Mouse (Mus musculus): ENCODE measurements at regions not wholly inside any gene's neighbourhood (a gene's known extent, or its start where the extent isn't known, plus 50 kb on each side); places are given as distances from the start of the nearest gene placed in this dataset.

DNA sequence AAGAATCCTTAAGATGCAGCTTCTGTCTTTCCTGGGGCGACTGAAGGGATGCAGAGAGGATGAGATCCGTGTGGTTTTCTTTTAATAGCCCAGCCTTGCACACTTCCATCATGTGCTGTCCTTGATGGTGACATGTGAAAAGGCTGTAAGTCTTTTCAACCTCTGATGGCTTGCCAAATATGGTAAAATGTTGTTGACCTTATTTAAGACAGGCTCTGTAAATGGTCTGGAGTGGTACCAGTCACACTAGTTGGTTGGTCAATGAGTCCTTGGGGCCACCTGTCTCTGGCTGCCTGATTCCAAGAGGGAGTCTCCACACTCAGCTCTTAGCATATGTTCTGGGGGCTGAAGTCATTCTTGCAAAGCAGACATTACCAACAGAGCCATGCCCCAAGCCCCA lies 547.7 kb downstream of the Bnc2 start:
- Histone ChIP-seq H3K27me3 (ENCODE audit: control insufficient read depth, insufficient read depth, low read length) (no peaks in the 10 kb centered on the region), H3K36me3 (ENCODE audit: control insufficient read depth, insufficient read depth, low read length) (no peaks in the 10 kb centered on the region), H3K27ac (replicated peaks; ENCODE audit: insufficient read depth, low read depth, low read length) (no peak overlapping the region), H3K9ac (ENCODE audit: low read depth, low read length) (no peak overlapping the region), H3K4me1 (ENCODE audit: control insufficient read depth, insufficient read depth, low read length) (no peaks in the 10 kb centered on the region), H3K79me2 (ENCODE audit: control insufficient read depth, insufficient read depth, low read length) (no peaks in the 10 kb centered on the region), H3K4me3 (ENCODE audit: insufficient read depth, low read depth, low read length) (no peak overlapping the region)
- no peak for TF ChIP-seq POLR2A (IDR thresholded peaks at IDR 0.05; ENCODE audit: extremely low read depth, insufficient read depth, low read length)
- no peak for TF ChIP-seq CTCF (IDR thresholded peaks at IDR 0.05; ENCODE audit: low read depth, low read length)
- no peak for DNase-seq (ENCODE audit: extremely low read depth, low read depth, low spot score)
- WGBS: 75% methylated on average over 2 of the region's 2 CpGs

- DNase-seq (ENCODE audit: extremely low read depth, low read depth, low spot score): peak; percentile 36
- Histone ChIP-seq H3K4me3 (ENCODE audit: insufficient read depth, low read depth, low read length) (no peak overlapping the region), H3K9ac (ENCODE audit: low read depth, low read length) (no peak overlapping the region), H3K27ac (replicated peaks; ENCODE audit: insufficient read depth, low read depth, low read length) (no peak overlapping the region), H3K4me1 (ENCODE audit: control insufficient read depth, insufficient read depth, low read length) (no peaks in the 10 kb centered on the region), H3K79me2 (ENCODE audit: control insufficient read depth, insufficient read depth, low read length) (no peaks in the 10 kb centered on the region), H3K36me3 (ENCODE audit: control insufficient read depth, insufficient read depth, low read length) (no peaks in the 10 kb centered on the region), H3K27me3 (ENCODE audit: control insufficient read depth, insufficient read depth, low read length) (no peaks in the 10 kb centered on the region)
- TF ChIP-seq CTCF (IDR thresholded peaks at IDR 0.05; ENCODE audit: low read depth, low read length) (no peak), POLR2A (IDR thresholded peaks at IDR 0.05; ENCODE audit: extremely low read depth, insufficient read depth, low read length) (no peak)
- 29% methylated on average over 7 of the region's 7 CpGs for WGBS
Measured at GRCm38 (mm10) chr4:84130840-84131547, 544.1 kb downstream of the Bnc2 start.

GRCm38 (mm10) chr4:84135740-84136139 lies 539.3 kb downstream of the Bnc2 start:
- Histone ChIP-seq H3K79me2 (ENCODE audit: control insufficient read depth, insufficient read depth, low read length) (no peaks in the 10 kb centered on the region), H3K4me1 (ENCODE audit: control insufficient read depth, insufficient read depth, low read length) (no peaks in the 10 kb centered on the region), H3K4me3 (ENCODE audit: insufficient read depth, low read depth, low read length) (no peak overlapping the region), H3K9ac (ENCODE audit: low read depth, low read length) (no peak overlapping the region), H3K36me3 (ENCODE audit: control insufficient read depth, insufficient read depth, low read length) (no peaks in the 10 kb centered on the region), H3K27ac (replicated peaks; ENCODE audit: insufficient read depth, low read depth, low read length) (no peak overlapping the region), H3K27me3 (ENCODE audit: control insufficient read depth, insufficient read depth, low read length) (no peaks in the 10 kb centered on the region)
- TF ChIP-seq CTCF (IDR thresholded peaks at IDR 0.05; ENCODE audit: low read depth, low read length): no peak
- TF ChIP-seq POLR2A (IDR thresholded peaks at IDR 0.05; ENCODE audit: extremely low read depth, insufficient read depth, low read length): no peak
- no peak for DNase-seq (ENCODE audit: extremely low read depth, low read depth, low spot score)
- WGBS: 93% methylated on average over 10 of the region's 10 CpGs

GRCm38 (mm10) chr4:84137171-84137919 lies 537.7 kb downstream of the Bnc2 start:
- no peak for DNase-seq (ENCODE audit: extremely low read depth, low read depth, low spot score)
- H3K27me3 ChIP-seq (ENCODE audit: control insufficient read depth, insufficient read depth, low read length): no peaks in the 10 kb centered on the region
- no peaks in the 10 kb centered on the region for H3K4me1 ChIP-seq (ENCODE audit: control insufficient read depth, insufficient read depth, low read length)
- TF ChIP-seq POLR2A (IDR thresholded peaks at IDR 0.05; ENCODE audit: extremely low read depth, insufficient read depth, low read length) (no peak), CTCF (IDR thresholded peaks at IDR 0.05; ENCODE audit: low read depth, low read length) (no peak)
- no peak overlapping the region for H3K27ac ChIP-seq (replicated peaks; ENCODE audit: insufficient read depth, low read depth, low read length)
- H3K36me3 ChIP-seq (ENCODE audit: control insufficient read depth, insufficient read depth, low read length): no peaks in the 10 kb centered on the region
- H3K4me3 ChIP-seq (ENCODE audit: insufficient read depth, low read depth, low read length): no peak overlapping the region
- H3K9ac ChIP-seq (ENCODE audit: low read depth, low read length): no peak overlapping the region
- 89% methylated on average over 14 of the region's 14 CpGs for WGBS
- no peaks in the 10 kb centered on the region for H3K79me2 ChIP-seq (ENCODE audit: control insufficient read depth, insufficient read depth, low read length)

DNA sequence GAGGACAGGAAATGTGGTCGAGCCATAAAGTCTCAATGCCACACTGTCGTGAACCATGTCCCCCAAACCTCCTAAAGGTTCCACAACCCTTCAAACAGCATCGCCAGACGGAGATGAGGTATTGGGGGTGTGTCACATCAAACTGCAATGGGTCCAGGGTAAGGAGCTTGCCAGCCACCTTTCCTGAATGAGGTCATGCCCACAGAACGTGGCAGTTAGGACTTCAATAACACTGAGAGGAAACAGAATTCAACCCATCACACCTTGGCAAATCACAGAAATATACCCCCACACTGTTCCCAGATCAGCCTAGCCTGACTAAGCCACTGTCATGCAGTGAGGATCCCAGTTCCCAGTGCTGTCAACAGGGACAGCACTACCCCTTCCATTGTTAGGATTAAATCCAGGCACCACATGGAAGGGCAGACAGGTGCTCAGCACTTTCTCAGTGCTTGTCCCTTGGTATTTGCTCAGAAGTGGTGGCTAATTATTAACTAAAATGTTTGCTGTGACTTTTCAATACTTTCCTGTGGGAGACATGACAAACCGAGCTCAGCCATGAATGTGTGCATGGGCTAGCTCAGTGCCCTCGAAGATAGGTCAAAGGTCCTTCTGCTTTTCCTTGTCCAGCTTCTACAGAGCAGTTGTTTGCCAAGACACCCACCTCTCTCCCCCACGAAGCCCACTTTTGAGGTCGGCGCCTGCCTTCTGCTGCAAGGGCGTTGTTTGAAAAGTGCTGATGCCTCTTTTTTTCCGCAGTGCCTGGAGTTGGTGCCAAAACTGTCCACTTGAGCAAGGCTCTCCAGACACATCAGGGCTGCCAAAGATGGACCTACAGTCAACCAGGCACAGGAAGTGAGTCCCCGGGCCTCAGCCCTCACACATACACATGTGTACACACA lies 525.7 kb downstream of the Bnc2 start:
- Histone ChIP-seq H3K9ac (ENCODE audit: low read depth, low read length) (peak overlapping the region; percentile 19; the same call in 1 of the 2 replicates), H3K79me2 (ENCODE audit: control insufficient read depth, insufficient read depth, low read length) (no peaks in the 10 kb centered on the region), H3K4me1 (ENCODE audit: control insufficient read depth, insufficient read depth, low read length) (peaks cover 5% of the 10 kb centered on the region), H3K4me3 (ENCODE audit: insufficient read depth, low read depth, low read length) (no peak overlapping the region; the same call in 1 of the 2 replicates), H3K27ac (replicated peaks; ENCODE audit: insufficient read depth, low read depth, low read length) (peak overlapping the region; percentile 68), H3K36me3 (ENCODE audit: control insufficient read depth, insufficient read depth, low read length) (no peaks in the 10 kb centered on the region), H3K27me3 (ENCODE audit: control insufficient read depth, insufficient read depth, low read length) (no peaks in the 10 kb centered on the region)
- peak; percentile 89 for DNase-seq (ENCODE audit: extremely low read depth, low read depth, low spot score)
- 27% methylated on average over 13 of the region's 13 CpGs for WGBS
- TF ChIP-seq CTCF (IDR thresholded peaks at IDR 0.05; ENCODE audit: low read depth, low read length): no peak
- TF ChIP-seq POLR2A (IDR thresholded peaks at IDR 0.05; ENCODE audit: extremely low read depth, insufficient read depth, low read length): no peak

Data from liver, adult 2 months (tissue).